Mouse (Mus musculus): ENCODE measurements around the gene Hoxc6.

- TF ChIP-seq TAL1 (IDR thresholded peaks at IDR 0.05; ENCODE audit: low read length): no peak
- no peak for TF ChIP-seq GATA1 (IDR thresholded peaks at IDR 0.05; ENCODE audit: low read length)
Measured at GRCm38 (mm10) chr15:102955007-102955382, 43.1 kb upstream of the Hoxc6 start.
